Mouse (Mus musculus): ENCODE data around the gene Ptpn13. TPM values are rescaled to one million over a fixed set of nuclear protein-coding genes. Genes with fewer than 3 reads are reported as not detected.

Ptpn13 gene
- total and polyA plus RNA-seq, 3 experiments: 15.1 to 43.6 (median 15.5) TPM

DNA sequence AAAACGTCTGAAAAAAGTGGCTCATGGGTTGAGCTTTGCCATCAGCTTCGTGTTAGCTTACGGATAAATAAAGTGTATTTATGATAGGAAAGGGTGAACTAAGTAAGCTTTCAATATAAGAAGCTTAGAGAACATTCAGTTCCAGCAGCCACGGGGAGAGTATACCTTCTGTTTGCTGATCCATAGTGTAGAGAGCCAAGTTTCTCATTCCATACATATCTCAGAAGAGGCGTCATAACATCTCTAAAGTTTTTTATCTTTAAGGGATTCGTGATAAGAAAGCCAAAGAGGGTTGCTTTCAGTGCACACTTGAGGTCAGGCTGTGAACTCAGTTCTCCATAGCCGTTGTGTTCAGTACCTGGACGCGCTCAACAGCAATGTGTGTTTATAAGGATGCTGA is 105.2 kb downstream of the Ptpn13 start:
- Histone ChIP-seq H3K36me3 (ENCODE audit: control insufficient read depth in 1 of 2, insufficient read depth in 2 of 2, low read length in 2 of 2) (peaks cover 0 to 4% of the 10 kb centered on the region in 2 experiments; a peak in 2 of 4 replicates), H3K27ac (ENCODE audit: control insufficient read depth, low read depth, low read length) (no peak overlapping the region)
- no peak for TF ChIP-seq RAD21 (IDR thresholded peaks at IDR 0.05; ENCODE audit: low read depth, low read length)
- no peak for TF ChIP-seq TBP (IDR thresholded peaks at IDR 0.05; ENCODE audit: low read depth, low read length)
- no peak for TF ChIP-seq BHLHE40 (IDR thresholded peaks at IDR 0.05; ENCODE audit: borderline replicate concordance, low read depth, low read length)
- TF ChIP-seq JUND (IDR thresholded peaks at IDR 0.05; ENCODE audit: low read depth, low read length): no peak
- no peak for TF ChIP-seq EP300 (IDR thresholded peaks at IDR 0.05; ENCODE audit: low read depth in 1 of 2, low read length in 2 of 2)

DNA sequence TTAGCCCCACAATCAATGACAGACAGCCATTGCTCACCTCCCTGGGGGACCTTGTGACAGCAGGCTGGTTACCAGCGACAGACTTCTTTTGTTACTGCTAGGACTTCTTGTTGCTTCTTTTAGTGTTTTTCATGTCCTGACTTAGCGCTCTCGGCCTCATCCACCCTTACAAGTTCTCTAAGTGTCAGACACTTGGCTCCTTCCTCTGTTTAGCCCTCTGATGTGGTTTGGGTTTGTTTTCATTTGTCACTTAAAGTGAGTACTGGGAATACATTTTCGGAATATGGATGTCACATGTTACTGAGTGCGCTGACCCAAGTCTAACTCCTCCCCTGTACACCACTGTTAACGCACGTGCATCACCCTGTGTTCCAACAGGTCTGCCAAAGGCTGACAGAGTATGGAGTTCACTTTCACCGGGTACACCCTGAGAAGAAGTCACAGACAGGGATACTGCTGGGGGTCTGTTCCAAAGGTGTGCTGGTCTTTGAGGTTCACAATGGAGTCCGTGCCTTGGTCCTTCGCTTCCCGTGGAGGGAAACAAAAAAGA is 107.9 kb downstream of the Ptpn13 start:
- no peak for DNase-seq (ENCODE audit: low read depth, low spot score)
- H3K9me3 ChIP-seq (replicated peaks; ENCODE audit: insufficient read depth, low read length): no peaks in the 10 kb centered on the region
- H3K27ac ChIP-seq (ENCODE audit: control insufficient read depth, low read depth, low read length): no peak overlapping the region
- H3K4me1 ChIP-seq (ENCODE audit: control insufficient read depth in 1 of 2, insufficient read depth in 2 of 2, low read length in 2 of 2): no peaks in the 10 kb centered on the region
- no peaks in the 10 kb centered on the region for H3K27me3 ChIP-seq (ENCODE audit: control insufficient read depth in 1 of 2, insufficient read depth in 2 of 2, low read length in 2 of 2)
- no peak overlapping the region for H3K9ac ChIP-seq (ENCODE audit: control insufficient read depth, low read depth, low read length, poor library complexity, severe bottlenecking)
- no peaks in the 10 kb centered on the region for H3K79me2 ChIP-seq (ENCODE audit: control insufficient read depth, insufficient read depth, low read length, poor library complexity)
- H3K4me3 ChIP-seq (ENCODE audit: control insufficient read depth in 1 of 2, insufficient read depth in 1 of 2, low read depth in 2 of 2, low read length in 2 of 2): no peak overlapping the region
- no peak for TF ChIP-seq TCF12 (IDR thresholded peaks at IDR 0.05; ENCODE audit: low read depth, low read length)
- no peak for TF ChIP-seq CTCF (IDR thresholded peaks at IDR 0.05 in 2 of 3, conservative IDR thresholded peaks at IDR 0.05 in 1 of 3; ENCODE audit: control insufficient read depth in 1 of 3, insufficient read depth in 1 of 3, low read depth in 2 of 3, low read length in 3 of 3, poor library complexity in 1 of 3, severe bottlenecking in 1 of 3)
- no peak for TF ChIP-seq KAT2A (conservative IDR thresholded peaks at IDR 0.05; ENCODE audit: low read depth, low read length)
- no peak for TF ChIP-seq ZMIZ1 (IDR thresholded peaks at IDR 0.05; ENCODE audit: low read depth, low read length)
- no peak for TF ChIP-seq BHLHE40 (IDR thresholded peaks at IDR 0.05; ENCODE audit: borderline replicate concordance, low read depth, low read length)
- no peak for TF ChIP-seq RCOR1 (IDR thresholded peaks at IDR 0.05; ENCODE audit: low read depth, low read length)
- no peak for TF ChIP-seq USF1 (IDR thresholded peaks at IDR 0.05; ENCODE audit: low read depth, low read length)
- TF ChIP-seq JUND (IDR thresholded peaks at IDR 0.05; ENCODE audit: low read depth, low read length): no peak
- TF ChIP-seq SMC3 (IDR thresholded peaks at IDR 0.05; ENCODE audit: low read depth, low read length): no peak
- no peak for TF ChIP-seq RAD21 (IDR thresholded peaks at IDR 0.05; ENCODE audit: low read depth, low read length)
- TF ChIP-seq MAX (IDR thresholded peaks at IDR 0.05; ENCODE audit: low read length): no peak
- TF ChIP-seq NRF1 (IDR thresholded peaks at IDR 0.05; ENCODE audit: insufficient read depth, low read depth, low read length, poor library complexity, severe bottlenecking): no peak
- H3K36me3 ChIP-seq (ENCODE audit: control insufficient read depth in 1 of 2, insufficient read depth in 2 of 2, low read length in 2 of 2): peaks cover 0 to 1% of the 10 kb centered on the region in 2 experiments; a peak in 1 of 4 replicates

More for the DNA sequence above, 105.2 kb downstream of the Ptpn13 start:
- Histone ChIP-seq H3K4me1 (ENCODE audit: control insufficient read depth in 1 of 2, insufficient read depth in 2 of 2, low read length in 2 of 2) (no peaks in the 10 kb centered on the region), H3K27me3 (ENCODE audit: control insufficient read depth in 1 of 2, insufficient read depth in 2 of 2, low read length in 2 of 2) (no peaks in the 10 kb centered on the region), H3K79me2 (ENCODE audit: control insufficient read depth, insufficient read depth, low read length, poor library complexity) (no peaks in the 10 kb centered on the region), H3K9me3 (replicated peaks; ENCODE audit: insufficient read depth, low read length) (no peaks in the 10 kb centered on the region), H3K9ac (ENCODE audit: control insufficient read depth, low read depth, low read length, poor library complexity, severe bottlenecking) (no peak overlapping the region), H3K4me3 (ENCODE audit: control insufficient read depth in 1 of 2, insufficient read depth in 1 of 2, low read depth in 2 of 2, low read length in 2 of 2) (no peak overlapping the region)
- no peak for DNase-seq (ENCODE audit: low read depth, low spot score)

Data from MEL (cell line).